Mouse (Mus musculus) lung, embryonic 14.5 days (tissue): ENCODE results near the gene Rad9b. TPM values are rescaled to one million over a fixed set of nuclear protein-coding genes. Genes with fewer than 3 reads are reported as not detected.

Experiments
- ATAC-seq: fragments of 200-750 bp; cut with Nextera tagmentation; 2 replicates; pipeline ENCODE4 v1.8.0; 2017; ENCODE audit warnings: mild to moderate bottlenecking, moderate TSS enrichment, moderate library complexity; ENCODE audit not compliant: insufficient read depth
- DNase-seq: peaks from one replicate; pipeline ENCODE4 v3.0.0-alpha.2; 2015
- H3K27ac ChIP-seq: fragments of 300-500 bp; sonication (generic); 2 replicates; pipeline ENCODE4 v1.5.1; 2014; ENCODE audit warnings: low read depth, mild to moderate bottlenecking, moderate library complexity
- H3K27me3 ChIP-seq: fragments of 300-500 bp; sonication (generic); 2 replicates; pipeline ENCODE4 v1.6.1; 2014; ENCODE audit warnings: low read length, control low read depth; ENCODE audit not compliant: insufficient read depth
- H3K36me3 ChIP-seq: fragments of 300-500 bp; sonication (generic); 2 replicates; pipeline ENCODE4 v1.6.1; 2014; ENCODE audit warnings: control low read depth; ENCODE audit not compliant: insufficient read depth
- H3K4me1 ChIP-seq: fragments of 300-500 bp; sonication (generic); 2 replicates; pipeline ENCODE4 v1.6.1; 2014; ENCODE audit warnings: antibody characterized with exemption, control low read depth; ENCODE audit not compliant: insufficient read depth
- H3K4me2 ChIP-seq: fragments of 300-500 bp; sonication (generic); 2 replicates; pipeline ENCODE4 v1.6.1; 2014; ENCODE audit warnings: mild to moderate bottlenecking
- H3K4me3 ChIP-seq: fragments of 300-500 bp; sonication (generic); 2 replicates; pipeline ENCODE4 v1.5.1; 2014; ENCODE audit warnings: low read depth, low read length
- H3K9ac ChIP-seq: fragments of 300-500 bp; sonication (generic); 2 replicates; pipeline ENCODE4 v1.6.1; 2014
- H3K9me3 ChIP-seq: fragments of 300-500 bp; sonication (generic); 2 replicates; pipeline ENCODE4 v1.6.1; 2016; ENCODE audit warnings: low read depth, low read length, control low read depth
- CTCF ChIP-seq: IDR thresholded peaks from 2 replicates; pipeline ENCODE4 v1.5.1; 2016; ENCODE audit warnings: antibody characterized with exemption, low read depth
- WGBS: fragments of 180-500 bp; shearing (Covaris S2); extraction: QIAGEN DNeasy Blood & Tissue Kit; methylation state at CpG from one replicate; pipeline ENCODE4 v1.1.7; 2014; 5-methylcytosine and 5-hydroxymethylcytosine counted together
- polyA plus RNA-seq: library from polyadenylated mRNA; unstranded; fragments of >200 nt; fragmentation: Nextera tagmentation; extraction: Ambion mirVana; gene quantifications from 2 replicates; pipeline ENCODE4 v1.2.1, GENCODE M21; 2014

Rad9b gene
- polyA plus RNA-seq, 1 experiment from 2014 or later: 5.3 TPM

GRCm38 (mm10) chr5:122371591-122372191 lies 17.7 kb upstream of the Rad9b start, which contains the start of gene Gpn3:
Gene Gpn3 (plus strand): TSS chr5:122371876.
- Histone ChIP-seq H3K4me1 (peaks cover 8% of the 10 kb centered on the region; the same call in 1 of the 2 replicates), H3K4me3 (peak within 1 kb of the TSS; percentile 65), H3K27ac (peak within 1 kb of the TSS; percentile 92), H3K9ac (peak within 1 kb of the TSS; percentile 82), H3K4me2 (peak within 1 kb of the TSS; percentile 84), H3K9me3 (no peaks in the 10 kb centered on the region), H3K36me3 (peaks cover 44% of the 10 kb centered on the region), H3K27me3 (no peaks in the 10 kb centered on the region)
- no peak for TF ChIP-seq CTCF
- DNase-seq: peak; percentile 44
- peak; percentile 84 for ATAC-seq
- under 1% methylated on average over 33 of the region's 46 CpGs for WGBS

DNA sequence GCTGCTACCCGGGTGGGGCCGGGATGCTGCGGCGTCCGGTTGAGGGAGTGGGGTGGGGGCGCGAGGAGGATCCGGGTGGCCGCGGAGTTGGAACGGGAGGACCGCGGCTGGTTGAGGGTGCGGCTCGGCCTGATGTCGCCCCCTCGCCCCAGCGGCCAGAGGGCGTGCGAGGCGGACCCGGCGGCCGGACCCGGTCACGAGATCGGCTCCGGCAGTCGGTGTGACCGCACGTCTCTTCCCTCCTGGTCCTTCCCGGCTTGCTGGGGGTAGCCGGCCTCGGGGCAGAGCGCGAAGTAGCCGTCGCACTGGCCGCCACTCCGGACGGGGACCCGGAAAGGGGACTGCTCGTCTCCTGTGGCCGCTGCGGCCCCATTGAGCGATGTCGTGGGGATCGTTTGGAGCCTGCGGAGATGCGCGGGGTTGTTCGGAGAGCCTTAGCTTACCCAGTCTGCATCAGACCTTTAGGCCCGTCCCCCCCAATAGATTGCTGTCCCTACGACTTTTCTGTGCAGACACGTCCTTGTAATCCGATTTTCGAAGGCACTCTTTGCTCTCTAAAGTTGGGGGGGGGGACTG lies 547 bp upstream of the Rad9b start:
- H3K27ac ChIP-seq: peak overlapping the region; percentile 63
- peak overlapping the region; percentile 86 for H3K4me2 ChIP-seq
- no peak for TF ChIP-seq CTCF
- no peaks in the 10 kb centered on the region for H3K27me3 ChIP-seq
- 0 out of 2 replicates have a peak, but pooled peaks cover 2% of the 10 kb centered on the region for H3K4me1 ChIP-seq
- 0 out of 2 replicates have a peak, but pooled peaks cover under 1% of the 10 kb centered on the region for H3K36me3 ChIP-seq
- peak overlapping the region; percentile 86 for H3K4me3 ChIP-seq
- under 1% methylated on average over 55 of the region's 57 CpGs for WGBS
- DNase-seq (no peak), ATAC-seq (peak; percentile 80)
- no peaks in the 10 kb centered on the region for H3K9me3 ChIP-seq
- H3K9ac ChIP-seq: peak overlapping the region; percentile 84

- TF ChIP-seq CTCF: no peak
- no peak for ATAC-seq
Observed at GRCm38 (mm10) chr5:122345777-122346176, 8.3 kb downstream of the Rad9b start.

DNA sequence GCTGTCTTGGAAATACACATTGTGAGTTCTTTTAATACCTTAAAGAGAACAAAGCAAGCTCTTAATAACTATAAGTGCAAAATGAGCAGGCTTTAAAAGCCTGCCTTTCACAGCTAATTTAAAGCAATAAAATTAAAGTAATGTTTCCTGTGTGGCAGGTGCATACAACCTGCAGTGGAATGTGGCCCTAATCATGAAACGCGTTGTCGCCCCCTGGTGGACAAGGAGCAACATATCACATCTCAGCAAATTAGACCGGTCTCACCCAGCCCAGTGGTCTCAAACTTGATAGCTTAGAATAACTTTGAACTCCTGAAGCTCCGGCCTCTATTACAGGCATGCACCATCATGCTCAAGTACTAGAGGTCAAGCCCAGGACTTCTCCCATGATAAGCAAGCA lies 9.8 kb downstream of the Rad9b start:
- no peak overlapping the region for H3K4me3 ChIP-seq
- H3K9me3 ChIP-seq: 0 out of 2 replicates have a peak, but pooled peaks cover 5% of the 10 kb centered on the region
- H3K4me1 ChIP-seq: no peaks in the 10 kb centered on the region
- no peak overlapping the region for H3K27ac ChIP-seq
- peak; percentile 94 for TF ChIP-seq CTCF
- H3K9ac ChIP-seq: no peak overlapping the region
- ATAC-seq: peak; percentile 68; the same call in 1 of the 2 replicates
- no peaks in the 10 kb centered on the region for H3K27me3 ChIP-seq
- peak; percentile 87 for DNase-seq
- H3K36me3 ChIP-seq: no peaks in the 10 kb centered on the region
- H3K4me2 ChIP-seq: no peak overlapping the region
- WGBS: 6% methylated on average over 5 of the region's 5 CpGs

More at GRCm38 (mm10) chr5:122345777-122346176, 8.3 kb downstream of the Rad9b start:
- Histone ChIP-seq H3K9me3 (0 out of 2 replicates have a peak, but pooled peaks cover 5% of the 10 kb centered on the region), H3K27ac (no peak overlapping the region), H3K4me2 (no peak overlapping the region), H3K36me3 (no peaks in the 10 kb centered on the region), H3K9ac (no peak overlapping the region), H3K4me1 (no peaks in the 10 kb centered on the region), H3K4me3 (no peak overlapping the region), H3K27me3 (no peaks in the 10 kb centered on the region)
- 77% methylated on average over 4 of the region's 4 CpGs for WGBS
- no peak for DNase-seq

DNA sequence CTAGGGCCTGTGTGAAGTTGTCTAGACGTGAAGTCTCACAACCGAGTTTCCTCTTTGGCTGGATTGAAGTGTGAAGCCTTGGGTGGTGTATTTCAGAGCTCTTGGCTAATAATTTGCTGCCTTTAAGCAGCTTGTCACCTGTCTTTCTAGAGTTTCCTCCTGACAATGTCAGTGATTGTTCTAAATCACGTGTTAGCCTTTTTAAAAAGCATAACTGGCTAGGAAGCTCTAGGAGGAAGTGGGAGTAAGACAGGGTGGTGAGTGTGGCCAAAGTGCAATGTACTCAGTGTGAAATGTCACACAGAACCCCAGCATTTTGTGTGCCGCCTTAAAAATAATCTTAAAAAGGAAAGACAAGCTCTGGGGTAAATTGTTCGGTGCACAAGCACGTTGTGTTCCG lies 10.3 kb downstream of the Rad9b start:
- H3K36me3 ChIP-seq: no peaks in the 10 kb centered on the region
- H3K4me2 ChIP-seq: no peak overlapping the region
- no peak for DNase-seq
- no peak for ATAC-seq
- TF ChIP-seq CTCF: no peak
- H3K9ac ChIP-seq: no peak overlapping the region
- no peak overlapping the region for H3K4me3 ChIP-seq
- H3K27me3 ChIP-seq: no peaks in the 10 kb centered on the region
- 0 out of 2 replicates have a peak, but pooled peaks cover 5% of the 10 kb centered on the region for H3K9me3 ChIP-seq
- WGBS: 51% methylated on average over 7 of the region's 7 CpGs
- H3K4me1 ChIP-seq: no peaks in the 10 kb centered on the region
- no peak overlapping the region for H3K27ac ChIP-seq

DNA sequence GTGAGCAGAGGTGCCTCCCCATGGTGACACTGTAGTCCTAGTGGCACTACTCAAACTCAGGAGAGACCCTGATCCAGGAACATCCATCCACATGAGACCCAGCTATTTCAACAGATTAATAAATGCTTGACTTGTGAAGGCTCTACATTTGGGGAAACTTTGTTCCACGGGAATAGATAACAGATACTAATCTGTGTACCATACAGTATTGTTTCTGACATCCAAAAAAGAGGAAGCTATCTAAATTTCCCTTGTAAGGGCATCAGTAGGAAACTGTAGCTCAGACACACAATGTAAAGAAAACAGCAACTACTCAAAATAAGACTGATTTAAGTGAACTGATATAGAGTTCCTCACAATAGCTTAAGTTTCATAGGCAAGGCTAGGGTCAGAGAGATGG lies 11.2 kb downstream of the Rad9b start:
- Histone ChIP-seq H3K27ac (no peak overlapping the region), H3K9ac (no peak overlapping the region), H3K4me3 (no peak overlapping the region), H3K4me2 (no peak overlapping the region), H3K4me1 (no peaks in the 10 kb centered on the region), H3K27me3 (no peaks in the 10 kb centered on the region), H3K9me3 (0 out of 2 replicates have a peak, but pooled peaks cover 5% of the 10 kb centered on the region), H3K36me3 (no peaks in the 10 kb centered on the region)
- TF ChIP-seq CTCF: no peak
- DNase-seq (no peak), ATAC-seq (no peak)
- 63% methylated on average over 1 of the region's 1 CpGs for WGBS

GRCm38 (mm10) chr5:122336554-122337294 lies 17.3 kb downstream of the Rad9b start:
- Histone ChIP-seq H3K27me3 (no peaks in the 10 kb centered on the region), H3K9me3 (no peaks in the 10 kb centered on the region), H3K36me3 (no peaks in the 10 kb centered on the region), H3K4me2 (no peak overlapping the region), H3K4me3 (no peak overlapping the region), H3K9ac (no peak overlapping the region), H3K4me1 (no peaks in the 10 kb centered on the region), H3K27ac (no peak overlapping the region)
- WGBS: 79% methylated on average over 7 of the region's 7 CpGs
- DNase-seq (no peak), ATAC-seq (no peak)
- TF ChIP-seq CTCF: no peak
